Mouse (Mus musculus): ENCODE data around the gene Gck.

Gck gene

DNA sequence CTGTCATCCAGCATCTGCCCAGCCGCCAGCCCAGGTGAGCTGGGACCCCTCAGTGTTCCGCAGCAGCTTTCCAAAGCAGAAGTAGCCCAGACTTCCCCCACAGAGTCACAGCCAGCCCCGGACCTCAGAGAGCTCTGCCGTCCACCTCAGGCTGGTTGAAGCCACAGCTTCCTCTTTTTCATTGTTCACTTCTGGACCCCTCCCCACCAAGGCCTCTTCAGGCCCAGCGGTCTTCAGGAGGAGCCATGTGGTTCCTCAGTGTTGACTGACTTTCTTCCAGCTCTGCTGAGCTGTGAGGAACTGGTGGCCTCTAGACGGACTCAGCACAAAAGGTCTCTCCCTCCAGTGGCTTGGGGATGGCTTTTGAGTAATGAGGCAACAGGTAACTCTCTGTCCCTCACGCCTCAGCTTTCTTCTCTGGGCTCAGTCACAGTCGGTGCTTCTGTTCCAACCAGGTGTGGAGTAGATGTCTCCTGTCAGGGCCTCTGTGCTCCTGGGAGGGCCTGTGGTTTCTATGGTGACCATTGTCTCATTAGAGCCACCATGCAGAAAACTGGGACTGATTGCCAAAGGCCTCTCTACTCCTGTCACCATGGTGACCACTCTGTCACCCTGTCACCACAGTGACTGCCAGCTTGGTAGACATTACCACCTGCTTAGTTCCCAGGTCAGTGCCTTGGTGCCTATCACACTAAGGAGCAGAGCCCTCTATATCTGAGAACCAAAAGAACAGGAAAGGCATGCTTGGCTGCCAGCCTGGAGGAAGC, at the start of gene Gck:
Gck (minus strand) TSS at position 496 of the 767 bp plus-strand sequence.
- no peak for DNase-seq

DNA sequence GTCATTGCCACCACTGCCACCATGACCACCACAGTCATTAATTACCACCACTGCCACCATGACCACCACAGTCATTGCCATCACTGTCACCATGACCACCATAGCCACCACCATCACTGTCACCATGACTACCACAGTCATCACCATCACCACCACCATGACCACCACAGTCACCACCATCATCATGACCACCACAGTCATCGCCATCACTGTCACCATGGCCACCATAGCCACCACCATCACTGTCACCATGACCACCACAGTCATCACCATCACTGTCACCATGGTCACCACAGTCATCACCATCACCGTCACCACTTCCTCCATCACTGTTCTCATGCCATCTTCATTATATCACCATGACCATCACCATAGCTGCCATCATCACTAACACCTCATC, 48.6 kb upstream of the Gck start:
- DNase-seq, result no peak

DNA sequence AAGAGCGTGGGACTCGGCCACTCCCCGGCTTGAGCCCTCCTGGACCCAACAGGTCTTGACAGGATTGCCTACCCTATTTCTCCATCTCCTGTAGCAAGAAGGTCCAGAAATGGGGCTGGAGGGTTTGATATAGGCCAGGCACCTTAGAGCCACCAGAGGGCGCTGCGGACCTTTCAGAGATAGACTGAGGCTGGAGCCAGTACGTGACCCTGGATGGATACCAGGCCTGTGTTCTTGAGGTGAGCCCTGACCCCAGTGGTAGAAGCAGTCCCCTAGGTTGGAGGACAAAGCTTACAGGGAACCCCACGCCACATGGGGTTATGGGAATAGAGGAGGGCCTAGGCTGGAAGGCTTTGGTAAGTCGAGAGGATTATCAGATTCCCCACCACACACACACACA, 46.1 kb upstream of the Gck start:
- peak; percentile 86 to 95 for DNase-seq

DNA sequence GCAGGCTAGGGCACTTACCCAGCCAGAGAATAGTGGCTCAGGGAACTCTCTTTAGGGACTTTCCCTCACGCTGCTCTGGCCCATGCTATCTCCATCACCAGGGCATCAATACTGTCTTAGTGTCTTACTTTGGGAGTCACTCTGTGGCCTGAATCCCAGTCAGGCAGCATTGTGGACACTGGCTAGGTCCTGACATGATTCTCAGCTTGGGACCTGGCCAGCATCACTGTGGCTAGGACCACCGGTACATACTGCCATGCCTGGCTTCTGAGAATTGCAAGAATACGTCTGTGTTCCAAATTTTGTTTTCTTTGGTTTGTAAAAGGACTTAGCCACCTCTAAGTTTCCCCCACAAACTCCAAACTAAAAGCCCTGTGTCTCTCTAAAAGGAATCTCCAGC, 45.0 kb upstream of the Gck start:
- no peak for DNase-seq

DNA sequence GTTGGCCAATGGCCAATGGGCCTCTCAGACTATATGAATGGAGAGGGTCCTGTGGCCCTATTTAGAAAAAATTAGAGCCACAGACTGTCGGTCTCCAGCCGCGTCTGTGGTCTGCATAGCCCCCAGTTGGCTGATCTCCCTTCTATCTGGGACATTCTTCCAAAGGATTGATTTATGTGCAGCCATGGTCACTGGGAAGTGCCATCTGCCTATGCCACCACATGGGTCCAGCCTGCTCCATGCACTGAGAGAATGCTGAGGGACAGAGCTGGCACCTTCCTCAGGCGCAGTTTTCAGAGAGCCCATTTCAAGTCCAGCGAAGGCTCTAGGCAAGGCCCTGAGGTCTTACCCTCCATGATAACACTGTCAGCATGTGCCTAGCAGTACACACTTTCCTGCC, 44.3 kb upstream of the Gck start:
- no peak for DNase-seq

DNA sequence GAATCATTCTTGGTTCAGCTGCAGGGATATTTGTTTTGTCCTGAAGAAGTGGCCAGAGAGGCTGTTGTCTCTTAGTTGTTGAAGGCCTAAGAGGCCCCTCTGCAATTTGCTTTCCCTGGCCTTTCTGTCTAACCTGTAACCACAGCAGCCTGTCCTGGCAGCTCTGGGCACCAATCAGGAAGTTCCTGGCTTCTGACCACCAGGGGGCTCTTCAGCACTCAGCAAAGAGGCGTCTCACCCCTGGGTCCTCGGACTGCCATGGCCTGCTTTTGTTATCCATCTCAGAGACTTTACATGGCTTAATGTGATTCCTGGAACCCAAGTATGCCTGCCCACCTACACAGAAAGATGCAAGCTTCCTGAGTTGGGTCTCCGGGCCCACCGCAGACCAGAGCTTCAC, 41.0 kb upstream of the Gck start:
- DNase-seq, result peak; percentile 46 to 76

DNA sequence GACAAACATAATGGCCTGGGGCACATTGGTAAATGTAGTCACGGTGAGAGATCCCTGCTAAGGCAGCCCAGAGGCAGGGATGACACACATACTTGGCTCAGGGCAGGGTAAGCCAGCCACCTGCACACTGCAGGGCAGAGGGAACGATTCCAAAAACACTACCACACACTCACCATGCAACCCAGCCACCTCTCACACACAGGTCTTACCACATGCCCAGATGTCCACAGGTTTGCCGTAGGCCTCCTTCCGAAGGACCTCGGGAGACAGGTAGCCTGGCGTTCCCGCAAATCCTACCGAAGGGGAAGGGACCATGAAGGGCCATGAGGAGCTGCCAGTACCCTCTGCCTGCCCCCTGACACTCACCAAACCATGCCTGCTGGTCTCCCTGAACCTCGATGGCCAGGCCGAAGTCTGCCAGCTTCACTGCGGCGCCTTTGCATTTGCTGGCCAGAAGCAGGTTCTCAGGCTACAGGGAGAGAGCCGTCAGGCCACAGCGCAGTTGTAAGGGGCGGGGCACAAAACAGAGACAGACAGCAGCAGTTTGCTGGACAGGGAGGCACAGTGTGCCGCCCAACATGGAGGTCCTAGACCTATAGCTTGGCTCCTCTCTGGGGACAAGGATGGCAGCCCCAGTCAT, 40.2 kb upstream of the Gck start:
- DNase-seq, result no peak

DNA sequence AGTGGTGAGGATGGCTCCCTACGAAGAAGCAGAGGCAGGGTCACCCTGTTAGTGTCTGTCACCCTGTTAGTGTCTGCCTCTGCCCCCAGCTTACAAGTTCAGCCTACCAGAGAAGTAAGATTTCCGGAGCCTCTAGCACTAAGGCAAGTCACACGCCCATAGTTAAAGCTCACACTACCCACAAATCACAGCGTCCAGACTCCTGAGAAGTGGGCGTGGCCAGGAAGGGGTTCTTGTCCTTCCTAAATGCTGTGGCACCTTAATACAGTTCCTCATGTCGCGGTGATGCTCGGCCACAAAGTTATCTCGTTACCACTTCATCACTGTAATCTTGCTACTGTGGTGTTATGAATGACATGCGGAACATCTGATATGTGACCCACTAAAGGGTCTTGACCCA, 38.2 kb upstream of the Gck start:
- no peak for DNase-seq

DNA sequence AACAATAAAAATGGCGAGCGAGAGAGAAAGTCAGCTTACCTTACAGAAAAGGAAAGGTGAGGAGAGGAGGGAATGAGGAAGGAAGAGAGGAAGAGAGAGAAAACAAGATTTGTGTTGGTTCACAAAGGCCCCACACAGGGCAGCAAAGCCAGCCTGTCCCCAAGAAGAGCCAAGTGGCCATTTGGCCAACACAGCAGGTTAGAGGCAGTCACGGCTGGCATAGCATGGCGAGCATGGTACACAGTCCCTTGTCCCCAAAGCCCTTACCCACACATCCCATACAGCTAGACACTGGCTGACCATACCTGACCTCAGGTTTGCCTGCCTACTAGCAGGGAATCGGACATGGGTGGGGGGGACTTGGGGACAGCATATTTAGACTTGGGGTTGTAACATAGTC, 33.7 kb upstream of the Gck start:
- DNase-seq, result no peak

DNA sequence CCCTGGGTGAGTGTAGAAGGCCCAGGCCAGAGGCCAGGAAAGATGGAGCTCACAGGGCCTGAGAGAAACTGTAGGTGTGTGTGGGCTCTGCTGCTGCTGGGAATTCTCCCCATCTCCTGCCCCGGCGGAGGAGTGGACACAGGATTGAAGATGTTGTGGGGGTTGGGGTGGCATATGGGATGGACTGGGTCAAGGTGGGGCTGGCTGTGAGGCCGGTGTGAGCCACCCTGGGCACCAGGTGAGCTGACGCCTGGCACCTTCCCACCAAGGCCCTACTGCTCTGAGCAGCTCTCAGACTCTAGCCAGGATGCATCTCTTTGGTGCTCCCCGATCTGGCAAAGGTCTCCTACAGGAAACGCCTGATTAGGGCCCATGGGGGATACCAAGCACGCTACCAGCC, 31.4 kb upstream of the Gck start:
- DNase-seq, result no peak

DNA sequence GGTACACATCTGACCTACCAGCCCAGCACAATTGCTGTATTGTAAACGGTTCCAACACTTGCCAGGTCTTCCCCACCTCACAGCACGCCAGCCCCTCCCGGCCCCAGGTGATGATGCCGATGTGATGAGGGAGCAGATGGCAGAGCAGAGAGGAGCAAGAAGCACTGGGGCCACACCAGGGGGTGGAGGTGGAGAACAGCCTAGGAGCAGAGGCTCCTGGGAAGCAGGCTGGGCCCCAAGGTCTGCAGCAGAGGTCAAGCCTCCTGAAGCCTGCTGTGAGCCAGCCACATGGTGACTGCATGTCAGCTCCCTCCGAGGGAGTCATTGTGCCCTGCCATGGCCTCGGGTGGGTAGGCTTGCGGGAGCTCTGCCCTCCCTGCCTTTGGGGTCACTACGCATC, 30.7 kb upstream of the Gck start:
- no peak for DNase-seq

DNA sequence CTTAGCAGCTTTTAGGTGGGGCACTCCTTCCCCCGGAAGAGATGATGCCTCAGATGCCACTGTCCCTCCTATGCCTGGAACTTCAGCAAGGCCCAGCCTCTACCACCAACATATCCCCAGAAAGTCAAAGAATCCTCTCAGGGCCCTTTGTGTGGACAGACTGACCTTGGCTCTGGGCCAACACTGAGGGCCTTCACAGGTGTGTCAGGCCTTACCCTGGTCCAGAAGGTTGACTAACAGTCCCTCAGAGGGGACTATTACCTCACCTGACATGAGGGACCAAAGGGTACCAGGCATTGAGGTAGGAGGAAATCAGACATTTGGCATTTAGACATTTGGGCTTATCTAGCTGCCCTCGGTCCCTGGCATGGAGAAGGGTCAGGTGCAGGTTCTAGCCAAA, 30.2 kb upstream of the Gck start:
- no peak for DNase-seq

DNA sequence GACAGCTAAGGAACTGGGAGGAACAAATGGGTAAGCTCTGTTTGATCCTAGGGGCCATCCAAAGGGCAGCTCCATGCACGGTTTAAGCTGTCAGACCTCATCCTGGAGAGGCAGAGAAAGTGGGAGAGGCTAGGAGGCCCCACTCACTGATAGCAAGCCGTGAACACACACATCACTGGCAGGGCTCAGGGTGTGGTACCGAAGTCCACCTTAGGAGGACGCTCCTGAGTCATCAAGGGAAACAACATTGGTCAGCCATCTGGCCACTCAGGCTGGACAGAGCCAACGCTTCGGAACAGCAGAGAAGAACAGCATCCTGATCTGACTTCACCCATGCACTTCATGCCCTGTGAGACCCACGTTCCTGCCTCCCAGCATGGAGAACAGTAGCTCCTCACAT, 29.2 kb upstream of the Gck start:
- DNase-seq, result no peak

DNA sequence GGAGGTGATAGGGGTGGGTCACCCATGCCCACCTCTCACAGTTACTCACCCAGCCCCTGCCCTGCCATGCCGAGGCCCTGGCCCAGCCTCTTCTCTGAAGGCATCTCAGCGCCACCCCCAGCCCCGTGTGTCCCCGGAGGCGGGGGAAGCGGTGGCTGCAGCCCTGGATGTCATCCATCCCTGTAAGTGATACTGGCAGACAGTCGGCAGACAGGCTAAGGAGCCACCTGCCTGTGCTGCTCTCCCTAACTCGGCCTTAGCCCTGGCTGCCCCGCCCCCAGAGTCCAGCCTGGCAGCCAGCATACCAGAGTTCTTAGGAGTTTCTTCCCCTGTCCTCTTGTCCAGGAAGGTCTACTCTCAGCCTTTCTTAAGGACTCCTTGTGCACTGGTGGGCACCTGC, 26.2 kb upstream of the Gck start:
- DNase-seq, result peak; percentile 9 to 36

DNA sequence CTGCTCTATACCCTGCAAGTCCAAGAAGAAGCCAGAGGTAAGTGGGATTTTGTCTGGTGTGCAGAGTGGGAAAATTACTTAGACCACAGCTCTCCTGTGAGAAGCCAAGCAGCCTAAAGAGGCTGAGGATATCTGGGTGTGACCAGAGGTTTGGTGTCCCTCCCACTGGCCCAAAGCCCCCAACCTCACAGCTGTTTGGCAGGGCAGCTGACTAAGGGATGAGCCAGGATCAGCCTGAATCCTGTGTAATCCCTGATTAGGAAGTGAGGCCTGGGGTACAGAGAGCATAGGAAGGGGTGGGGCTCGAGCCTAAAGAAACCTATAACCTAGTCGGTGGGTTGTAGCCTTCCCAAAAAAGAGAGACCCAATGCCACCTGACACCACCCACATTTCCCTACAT, 25.2 kb upstream of the Gck start:
- DNase-seq, result no peak

DNA sequence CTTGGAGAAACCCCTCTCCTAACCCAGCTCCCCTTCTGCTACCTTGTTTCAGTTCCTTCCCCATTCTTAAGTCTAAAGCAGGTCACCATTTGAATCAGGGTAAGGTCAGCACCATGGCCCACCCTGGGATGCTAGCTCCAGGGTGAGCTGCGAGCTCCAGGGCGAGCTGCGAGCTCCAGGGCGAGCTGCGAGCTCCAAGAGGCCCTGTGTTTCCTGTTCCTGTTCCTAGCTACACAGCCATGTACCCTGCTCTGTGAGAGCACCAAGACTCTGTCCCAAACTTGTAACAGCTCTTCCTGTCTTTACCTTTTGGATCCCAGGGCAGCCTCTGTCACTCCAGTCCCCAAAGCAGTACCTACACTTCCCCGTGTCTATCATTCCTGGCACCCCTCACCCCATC, 24.2 kb upstream of the Gck start:
- DNase-seq, result no peak

DNA sequence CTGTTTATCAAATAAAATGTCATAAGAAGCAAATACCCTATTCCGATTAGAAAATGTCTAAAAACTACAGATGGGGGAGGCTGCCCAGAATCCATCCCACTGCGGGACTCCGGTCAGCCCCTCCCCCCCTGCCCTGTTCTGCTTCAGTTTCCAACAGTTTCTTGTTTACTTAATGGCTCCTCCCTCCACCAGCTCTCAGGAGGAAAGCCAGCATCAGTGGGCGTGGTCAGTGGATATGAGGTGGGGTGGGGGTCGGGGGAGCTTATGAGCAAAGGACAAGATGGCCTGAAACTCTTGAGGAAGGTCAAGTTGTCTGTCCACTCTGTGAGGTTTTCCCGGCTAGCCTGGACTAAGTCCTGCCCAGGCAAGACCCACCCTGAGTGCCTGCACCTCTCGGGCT, 23.3 kb upstream of the Gck start:
- DNase-seq, result no peak

DNA sequence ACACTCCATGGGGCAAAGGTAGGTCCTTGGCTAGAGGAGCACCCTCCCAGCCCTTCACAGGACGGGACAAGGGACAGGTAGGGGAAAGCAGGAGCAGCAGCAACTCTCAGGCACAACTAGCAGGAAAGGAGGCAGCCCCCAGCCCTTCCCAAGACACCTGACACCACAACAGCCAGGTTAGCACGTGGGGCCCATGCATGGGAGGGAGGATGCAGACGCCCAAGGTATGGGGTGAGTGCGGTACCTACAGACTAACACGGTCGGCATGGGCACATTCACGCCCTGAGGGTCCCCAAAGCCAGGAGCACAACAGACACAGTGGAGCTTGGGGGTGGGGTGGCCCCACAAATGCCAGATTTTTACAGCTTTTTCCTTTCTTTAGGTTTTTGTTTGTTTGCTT, 21.3 kb upstream of the Gck start:
- no peak for DNase-seq

DNA sequence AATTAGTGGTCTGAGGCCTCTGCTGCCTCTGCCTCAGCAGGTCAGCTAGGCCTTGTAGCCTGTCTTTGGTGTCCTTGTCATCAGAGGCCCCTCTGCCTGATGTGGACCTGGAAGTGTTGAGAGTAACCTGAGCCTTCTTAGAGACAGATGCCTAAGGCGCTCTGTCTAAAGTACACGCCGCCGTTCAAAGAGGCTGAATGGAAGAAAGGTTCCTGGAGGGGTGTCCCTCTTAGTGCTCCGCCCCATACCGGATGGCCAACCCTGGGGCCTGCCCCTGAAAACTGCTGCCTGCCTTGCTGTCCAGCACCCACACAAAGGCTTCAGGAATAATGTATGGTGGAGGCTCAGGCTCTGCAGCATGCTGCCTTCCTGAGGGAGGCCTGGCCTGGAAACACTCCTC, 18.3 kb upstream of the Gck start:
- DNase-seq, result no peak

DNA sequence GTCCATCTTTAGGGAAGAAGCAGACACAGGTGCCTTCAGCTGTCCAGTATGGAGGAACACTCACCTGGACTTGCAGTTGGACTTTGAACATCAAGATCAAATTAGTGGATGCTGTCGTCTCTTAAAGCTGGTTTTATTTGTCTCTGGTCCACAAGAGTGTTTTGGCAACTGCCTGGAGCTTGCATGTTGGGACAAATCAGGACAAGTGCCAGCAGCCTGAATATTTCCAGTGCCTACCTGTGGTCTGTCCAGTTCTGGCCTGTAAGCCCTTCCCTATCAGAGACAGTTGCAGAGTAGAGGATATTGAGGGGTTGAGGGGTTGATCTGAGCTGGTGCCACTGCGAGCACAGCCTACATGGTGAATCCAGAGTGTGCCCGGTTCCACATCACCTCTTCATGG, 16.9 kb upstream of the Gck start:
- DNase-seq, result no peak

DNA sequence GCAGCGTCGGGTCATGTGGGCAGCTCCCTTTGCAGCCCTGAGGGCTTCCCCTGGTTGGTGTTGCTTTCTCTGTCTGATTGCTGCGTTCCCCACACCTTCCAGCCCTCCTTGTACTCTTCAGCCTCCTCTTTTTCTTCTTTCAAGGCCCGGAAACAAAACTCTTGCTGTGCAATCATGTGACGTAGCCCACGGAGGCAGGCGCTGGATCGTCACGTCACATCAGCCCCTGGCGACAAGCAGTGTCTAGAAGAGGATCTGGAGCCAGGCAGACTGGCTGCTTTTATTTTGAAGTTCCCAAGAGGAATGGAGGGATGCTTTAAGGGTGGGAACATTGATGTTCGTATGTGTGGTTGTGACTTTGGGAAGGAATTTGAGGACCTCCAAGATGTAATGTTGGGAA, 16.0 kb upstream of the Gck start:
- no peak for DNase-seq

DNA sequence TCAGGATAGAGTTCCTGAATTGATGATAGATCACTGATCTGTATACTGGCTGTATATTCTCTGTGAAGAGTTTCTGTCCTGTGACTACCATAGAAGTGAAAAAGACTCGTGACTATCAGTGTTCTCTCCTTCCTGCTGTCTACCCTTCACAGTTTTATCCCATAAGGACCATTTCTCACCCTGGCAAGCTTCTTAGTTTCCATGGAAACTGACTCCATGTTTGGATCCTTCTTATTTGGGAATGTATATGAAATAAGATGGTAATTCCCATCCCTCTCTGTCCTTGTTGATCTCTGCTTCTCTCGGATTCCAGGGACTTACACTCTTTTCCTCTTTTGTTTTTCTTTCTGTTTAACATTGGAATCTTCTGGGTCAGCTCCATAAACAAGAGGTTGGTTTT, 10.2 kb upstream of the Gck start:
- DNase-seq, result no peak

DNA sequence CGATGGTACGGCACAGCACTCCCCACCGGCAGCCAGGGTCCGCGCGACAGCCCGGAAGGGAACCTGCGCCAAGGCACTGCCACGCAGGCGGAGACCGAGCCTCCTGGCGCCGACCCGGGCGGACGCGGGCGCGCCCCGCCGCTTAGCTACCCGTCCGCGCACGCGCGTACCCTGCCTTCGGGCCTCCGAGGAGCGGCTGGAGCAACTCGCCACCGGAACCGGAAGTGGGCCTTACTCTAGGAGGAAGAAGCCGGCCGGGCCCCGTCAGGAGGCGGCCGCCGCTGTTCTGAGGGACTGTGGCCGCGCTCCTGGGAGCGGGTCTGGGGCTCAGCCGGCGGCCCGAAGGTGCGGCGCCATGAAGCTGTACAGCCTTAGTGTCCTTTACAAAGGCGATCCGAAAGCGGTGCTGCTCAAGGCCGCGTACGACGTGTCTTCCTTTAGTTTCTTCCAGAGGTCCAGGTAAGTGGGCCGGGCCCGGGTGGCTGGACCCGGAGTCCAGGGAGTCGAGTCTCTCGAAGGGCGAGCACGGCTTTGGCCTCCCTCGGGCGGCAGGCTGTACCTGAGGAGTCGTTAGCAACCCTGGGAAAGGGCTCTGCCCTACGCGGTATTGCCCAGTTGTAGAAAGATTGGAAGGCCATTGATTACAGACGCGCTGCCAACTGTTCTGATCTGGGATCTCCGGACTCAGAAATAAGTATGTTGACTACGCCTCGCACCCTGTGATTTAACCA, 5.8 kb upstream of the Gck start, which contains the start of gene Ykt6:
Ykt6 (plus strand) TSS at position 148 of the 731 bp plus-strand sequence.
- DNase-seq, result peak; percentile 98 to 99

DNA sequence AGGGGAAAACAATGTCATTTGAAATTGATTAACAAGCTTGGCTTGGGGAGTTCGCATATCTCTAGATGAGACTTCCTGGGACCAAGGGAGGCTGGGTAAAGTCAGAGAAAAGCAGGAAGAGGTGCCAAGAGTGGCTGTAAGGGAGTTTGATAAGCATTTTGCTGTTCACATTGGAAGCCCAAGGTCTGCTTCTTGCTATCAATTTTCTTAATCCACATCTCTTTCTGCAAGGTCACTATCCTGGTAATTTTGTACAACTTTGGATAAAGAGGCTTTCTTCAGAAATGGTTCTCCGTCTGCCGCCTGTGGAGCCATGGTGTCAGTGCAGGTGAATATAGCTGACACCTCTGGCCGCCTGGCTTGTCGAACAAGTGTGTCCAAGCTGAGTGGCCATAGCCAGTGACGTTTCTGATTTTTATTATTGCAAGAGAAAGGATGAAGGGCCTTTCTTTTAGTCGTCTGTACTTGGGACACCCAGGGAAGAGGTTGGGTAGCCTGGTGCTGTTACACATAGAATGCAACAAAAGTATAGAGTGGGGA, 5.2 kb upstream of the Gck start:
- peak; percentile 49 to 69 for DNase-seq

All from kidney, postnatal 36 days (tissue).